In the genomic region with DNA sequence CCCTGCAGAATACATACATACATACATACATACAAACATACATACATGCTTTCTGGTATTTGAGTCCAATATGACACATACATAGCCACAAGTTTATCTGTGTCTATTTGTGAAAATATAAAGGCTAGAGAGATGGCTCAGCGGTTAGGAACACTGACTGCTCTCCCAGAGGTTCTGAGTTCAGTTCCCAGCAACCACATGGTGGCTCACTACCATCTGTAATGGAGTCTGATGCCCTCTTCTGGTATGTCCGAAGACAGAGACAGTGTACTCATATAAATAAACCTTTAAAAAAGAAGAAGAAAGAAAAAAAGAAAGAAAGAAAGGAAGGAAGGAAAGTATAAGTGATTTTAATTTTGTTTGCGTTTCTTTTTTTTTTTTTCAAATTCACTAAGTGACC, we compare ENCODE assay signal across 9 mouse cellular contexts. TPM values are rescaled to one million over a fixed set of nuclear protein-coding genes. Genes with fewer than 3 reads are reported as not detected.
"Had no signal": no experiment of that assay in that cellular context is flagged by ENCODE, and none has a peak within 500 bp of the region (broad histone marks: within the 10 kb centered on the region; RNA-seq: fewer than 3 reads in every experiment).

No protein-coding gene starts in this region.

- H3K9ac ChIP-seq: limb, embryonic 15.5 days; liver, embryonic 12.5 days; liver, embryonic 15.5 days; midbrain, embryonic 15.5 days; neural tube, embryonic 12.5 days; stomach, embryonic 15.5 days had no signal

- H3K36me3 ChIP-seq: liver, embryonic 12.5 days; liver, embryonic 15.5 days; midbrain, embryonic 12.5 days; midbrain, embryonic 15.5 days; neural tube, embryonic 12.5 days; neural tube, embryonic 15.5 days; stomach, embryonic 15.5 days had no signal

- H3K27ac ChIP-seq: limb, embryonic 15.5 days; liver, embryonic 12.5 days; liver, embryonic 15.5 days; midbrain, embryonic 12.5 days; midbrain, embryonic 15.5 days; neural tube, embryonic 12.5 days; neural tube, embryonic 15.5 days; stomach, embryonic 15.5 days had no signal

- H3K4me3 ChIP-seq: liver, embryonic 15.5 days; midbrain, embryonic 12.5 days; midbrain, embryonic 15.5 days; neural tube, embryonic 12.5 days; neural tube, embryonic 15.5 days; stomach, embryonic 15.5 days had no signal

- H3K27me3 ChIP-seq: limb, embryonic 15.5 days; liver, embryonic 12.5 days; liver, embryonic 15.5 days; midbrain, embryonic 12.5 days; midbrain, embryonic 15.5 days; neural tube, embryonic 12.5 days; neural tube, embryonic 15.5 days; stomach, embryonic 15.5 days had no signal

- H3K9me3 ChIP-seq: limb, embryonic 15.5 days; liver, embryonic 12.5 days; liver, embryonic 15.5 days; midbrain, embryonic 12.5 days; midbrain, embryonic 15.5 days; neural tube, embryonic 12.5 days; neural tube, embryonic 15.5 days; stomach, embryonic 15.5 days had no signal

- H3K4me1 ChIP-seq: stomach, embryonic 15.5 days had no signal

RNA-seq across cellular contexts. Expression of a gene that starts 24.5 kb away (rescaled TPM):
- total RNA-seq: megakaryocyte-erythroid progenitor cell, adult 5-6 weeks had no signal
